Mouse (Mus musculus) midbrain, embryonic 12.5 days (tissue): ENCODE data around the gene Sgms1. TPM values are rescaled to one million over a fixed set of nuclear protein-coding genes. Genes with fewer than 3 reads are reported as not detected.

Experiments
- ATAC-seq: fragments of 200-750 bp; cut with Nextera tagmentation; 2 replicates; pipeline ENCODE4 v1.8.0; 2017; ENCODE audit warnings: low read depth, moderate TSS enrichment, moderate library complexity; ENCODE audit not compliant: low FRiP score
- H3K27ac ChIP-seq: fragments of 300-500 bp; sonication (generic); replicated peaks from 2 replicates; pipeline ENCODE4 v1.5.1; 2016; ENCODE audit warnings: mild to moderate bottlenecking
- H3K27me3 ChIP-seq: fragments of 300-500 bp; sonication (generic); 2 replicates; pipeline ENCODE4 v1.6.1; 2016; ENCODE audit warnings: mild to moderate bottlenecking
- H3K36me3 ChIP-seq: fragments of 300-500 bp; sonication (generic); 2 replicates; pipeline ENCODE4 v1.6.1; 2016
- H3K4me1 ChIP-seq: fragments of 300-500 bp; sonication (generic); 2 replicates; pipeline ENCODE4 v1.6.1; 2016
- H3K4me2 ChIP-seq: fragments of 300-500 bp; sonication (generic); replicated peaks from 2 replicates; pipeline ENCODE4 v1.6.1; 2016; ENCODE audit warnings: mild to moderate bottlenecking, moderate library complexity
- H3K4me3 ChIP-seq: fragments of 300-500 bp; sonication (generic); 2 replicates; pipeline ENCODE4 v1.5.1; 2016; ENCODE audit warnings: mild to moderate bottlenecking
- H3K9ac ChIP-seq: fragments of 300-500 bp; sonication (generic); replicated peaks from 2 replicates; pipeline ENCODE4 v1.6.1; 2016; ENCODE audit warnings: mild to moderate bottlenecking, moderate library complexity
- H3K9me3 ChIP-seq: fragments of 300-500 bp; sonication (generic); 2 replicates; pipeline ENCODE4 v1.6.1; 2016; ENCODE audit warnings: mild to moderate bottlenecking
- WGBS: fragments of 180-500 bp; shearing (Covaris S2); methylation state at CpG from one replicate; pipeline ENCODE4 v1.1.7; 2016; 5-methylcytosine and 5-hydroxymethylcytosine counted together
- polyA plus RNA-seq: library from polyadenylated mRNA; unstranded; fragments of >200 nt; fragmentation: Nextera tagmentation; extraction: Ambion mirVana; gene quantifications from 2 replicates; pipeline ENCODE4 v1.2.1, GENCODE M21; 2016

Sgms1 gene
- polyA plus RNA-seq, 1 experiment from 2014 or later, result 15.1 TPM

GRCm38 (mm10) chr19:32202131-32203114, 187.1 kb downstream of the Sgms1 start:
- Histone ChIP-seq H3K4me3 (no peak overlapping the region), H3K9me3 (no peaks in the 10 kb centered on the region), H3K27me3 (no peaks in the 10 kb centered on the region), H3K9ac (no peak overlapping the region), H3K36me3 (no peaks in the 10 kb centered on the region), H3K4me2 (no peak overlapping the region), H3K27ac (no peak overlapping the region), H3K4me1 (no peaks in the 10 kb centered on the region)
- WGBS, result 85% methylated on average over 12 of the region's 12 CpGs
- no peak for ATAC-seq

DNA sequence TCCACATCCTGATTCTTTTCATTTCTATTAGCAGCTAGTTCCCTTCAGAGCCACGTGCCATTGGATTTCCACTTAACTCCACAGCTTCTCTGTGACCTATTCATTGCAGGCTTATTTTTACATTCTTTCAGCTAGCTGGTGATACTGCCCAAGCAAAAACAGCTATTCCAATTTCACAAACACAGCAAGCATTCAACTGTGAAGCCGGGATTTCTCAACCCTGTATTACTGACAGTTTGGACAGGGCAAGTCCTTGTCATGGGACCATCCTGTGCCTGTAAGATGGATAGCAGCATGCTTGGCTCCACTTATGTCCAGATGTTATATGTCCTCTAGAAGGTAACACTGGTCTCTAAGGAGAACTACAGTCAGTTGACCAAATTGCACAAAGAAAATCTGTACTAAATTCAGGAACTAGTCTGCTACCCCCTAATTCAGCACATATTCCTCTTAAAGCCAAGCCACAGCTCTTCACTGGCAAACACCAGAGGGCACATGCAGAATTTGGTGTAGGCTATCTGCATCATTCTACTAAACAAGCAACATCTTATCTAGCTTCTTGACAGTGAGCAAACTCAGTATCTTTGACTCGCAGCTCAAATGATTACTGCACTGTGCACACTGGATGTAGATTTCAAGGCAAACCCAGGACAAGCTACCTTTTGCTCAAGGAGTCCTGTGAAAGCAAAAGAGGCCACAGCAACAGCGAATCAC, 189.5 kb downstream of the Sgms1 start:
- Histone ChIP-seq H3K9ac (no peak overlapping the region), H3K36me3 (no peaks in the 10 kb centered on the region), H3K4me3 (no peak overlapping the region), H3K27ac (no peak overlapping the region), H3K27me3 (no peaks in the 10 kb centered on the region), H3K4me2 (no peak overlapping the region), H3K4me1 (no peaks in the 10 kb centered on the region), H3K9me3 (no peaks in the 10 kb centered on the region)
- 91% methylated on average over 4 of the region's 4 CpGs for WGBS
- ATAC-seq, result no peak

- no peaks in the 10 kb centered on the region for H3K9me3 ChIP-seq
Measured at GRCm38 (mm10) chr19:32199133-32199532, 190.4 kb downstream of the Sgms1 start.

DNA sequence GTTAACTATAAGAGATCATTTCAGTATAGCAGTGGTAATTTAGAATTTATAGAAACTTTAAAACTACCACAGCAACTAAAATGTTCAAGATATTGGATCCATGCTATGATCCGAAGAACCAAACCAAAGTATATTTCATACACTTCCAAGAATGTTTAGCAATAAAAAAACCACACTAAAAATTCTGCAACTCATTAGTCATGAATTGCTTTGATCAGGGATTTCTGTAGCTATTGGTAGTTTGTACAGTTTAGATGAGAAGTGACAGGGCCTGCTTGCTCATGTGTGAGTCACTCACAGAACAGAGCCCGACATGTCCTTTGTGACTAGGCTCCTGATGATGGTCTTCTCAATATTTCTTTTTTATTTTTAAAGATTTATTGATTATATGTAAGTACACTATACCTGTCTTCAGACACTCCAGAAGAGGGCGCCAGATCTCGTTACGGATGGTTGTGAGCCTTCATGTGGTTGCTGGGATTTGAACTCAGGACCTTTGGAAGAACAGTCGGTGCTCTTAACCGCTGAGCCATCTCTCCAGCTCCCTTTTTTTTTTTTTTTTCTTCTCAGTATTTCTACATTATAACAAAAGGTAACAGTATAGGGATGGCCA, 190.9 kb downstream of the Sgms1 start:
- Histone ChIP-seq H3K36me3 (no peaks in the 10 kb centered on the region), H3K27me3 (no peaks in the 10 kb centered on the region), H3K4me2 (no peak overlapping the region), H3K4me1 (no peaks in the 10 kb centered on the region), H3K9ac (no peak overlapping the region), H3K27ac (no peak overlapping the region), H3K4me3 (no peak overlapping the region), H3K9me3 (no peaks in the 10 kb centered on the region)
- ATAC-seq, result no peak
- 93% methylated on average over 7 of the region's 7 CpGs for WGBS

More at GRCm38 (mm10) chr19:32199133-32199532, 190.4 kb downstream of the Sgms1 start:
- no peaks in the 10 kb centered on the region for H3K27me3 ChIP-seq
- no peaks in the 10 kb centered on the region for H3K36me3 ChIP-seq
- no peaks in the 10 kb centered on the region for H3K4me1 ChIP-seq
- no peak overlapping the region for H3K27ac ChIP-seq
- no peak overlapping the region for H3K4me2 ChIP-seq
- ATAC-seq, result no peak
- no peak overlapping the region for H3K9ac ChIP-seq
- WGBS, result 91% methylated on average over 5 of the region's 5 CpGs
- no peak overlapping the region for H3K4me3 ChIP-seq

DNA sequence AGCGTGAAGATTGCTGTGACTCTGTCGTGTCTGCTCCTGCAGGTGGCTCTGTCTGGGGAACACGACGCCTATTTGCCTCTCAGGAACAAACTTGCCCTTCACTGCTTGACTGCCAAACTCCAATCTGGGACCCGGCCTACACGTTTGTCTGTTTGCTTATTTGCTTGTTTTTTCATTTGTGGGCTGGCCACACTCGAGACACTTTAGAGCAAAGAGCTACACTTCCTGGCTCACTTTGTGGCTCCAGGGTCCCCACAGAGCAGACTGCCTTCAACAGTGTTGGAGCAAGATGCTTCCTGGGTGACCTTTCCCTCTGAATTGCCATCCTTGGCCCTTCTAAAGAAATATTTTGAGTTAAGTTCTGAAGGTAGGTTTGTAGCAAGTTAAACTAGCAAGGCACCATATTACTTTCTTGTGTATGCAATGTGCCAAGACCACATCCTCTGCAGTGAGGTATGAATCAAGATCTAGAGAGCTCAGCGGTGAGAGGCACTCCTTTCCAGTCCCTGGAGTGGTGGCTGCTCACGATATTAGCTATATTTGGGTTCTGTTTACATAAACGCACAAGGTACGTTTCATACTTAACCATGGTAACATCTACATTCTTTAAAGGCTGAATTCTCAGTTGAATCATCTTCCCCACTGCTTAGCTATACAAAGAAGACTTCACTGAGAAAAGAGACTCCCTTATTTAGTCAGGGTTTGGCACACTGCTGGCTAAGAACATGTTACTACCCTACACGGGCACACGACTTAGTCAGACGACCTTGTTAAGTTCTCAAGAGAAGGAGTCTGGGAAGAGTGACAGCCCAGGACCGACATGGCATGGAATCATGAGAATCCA, 192.3 kb downstream of the Sgms1 start:
- no peak overlapping the region for H3K4me2 ChIP-seq
- no peaks in the 10 kb centered on the region for H3K36me3 ChIP-seq
- no peaks in the 10 kb centered on the region for H3K4me1 ChIP-seq
- no peaks in the 10 kb centered on the region for H3K9me3 ChIP-seq
- ATAC-seq, result no peak
- H3K27me3 ChIP-seq, result no peaks in the 10 kb centered on the region
- no peak overlapping the region for H3K27ac ChIP-seq
- H3K9ac ChIP-seq, result no peak overlapping the region
- 82% methylated on average over 15 of the region's 15 CpGs for WGBS
- no peak overlapping the region for H3K4me3 ChIP-seq

GRCm38 (mm10) chr19:32196222-32196621, 193.3 kb downstream of the Sgms1 start:
- ATAC-seq, result no peak
- no peak overlapping the region for H3K27ac ChIP-seq
- H3K4me2 ChIP-seq, result no peak overlapping the region
- H3K4me3 ChIP-seq, result no peak overlapping the region
- H3K9ac ChIP-seq, result no peak overlapping the region
- no peaks in the 10 kb centered on the region for H3K4me1 ChIP-seq
- H3K36me3 ChIP-seq, result no peaks in the 10 kb centered on the region
- H3K9me3 ChIP-seq, result no peaks in the 10 kb centered on the region
- H3K27me3 ChIP-seq, result no peaks in the 10 kb centered on the region
- WGBS, result 45% methylated on average over 5 of the region's 5 CpGs

GRCm38 (mm10) chr19:32194863-32195262, 194.7 kb downstream of the Sgms1 start:
- no peak overlapping the region for H3K9ac ChIP-seq
- H3K9me3 ChIP-seq, result no peaks in the 10 kb centered on the region
- no peak for ATAC-seq
- no peaks in the 10 kb centered on the region for H3K27me3 ChIP-seq
- H3K27ac ChIP-seq, result no peak overlapping the region
- H3K4me1 ChIP-seq, result no peaks in the 10 kb centered on the region
- no peaks in the 10 kb centered on the region for H3K36me3 ChIP-seq
- WGBS, result 30% methylated on average over 1 of the region's 1 CpGs
- no peak overlapping the region for H3K4me3 ChIP-seq
- H3K4me2 ChIP-seq, result no peak overlapping the region

- ATAC-seq, result no peak
- 98% methylated on average over 3 of the region's 3 CpGs for WGBS
- Histone ChIP-seq H3K4me2 (no peak overlapping the region), H3K36me3 (no peaks in the 10 kb centered on the region), H3K4me3 (no peak overlapping the region), H3K9me3 (no peaks in the 10 kb centered on the region), H3K4me1 (no peaks in the 10 kb centered on the region), H3K9ac (no peak overlapping the region), H3K27ac (no peak overlapping the region), H3K27me3 (no peaks in the 10 kb centered on the region)
Measured at GRCm38 (mm10) chr19:32194074-32194473, 195.4 kb downstream of the Sgms1 start.

- H3K9me3 ChIP-seq, result no peaks in the 10 kb centered on the region
- no peaks in the 10 kb centered on the region for H3K36me3 ChIP-seq
- 88% methylated on average over 3 of the region's 3 CpGs for WGBS
- no peak overlapping the region for H3K4me3 ChIP-seq
- no peak for ATAC-seq
- H3K9ac ChIP-seq, result no peak overlapping the region
- no peak overlapping the region for H3K4me2 ChIP-seq
- no peak overlapping the region for H3K27ac ChIP-seq
- no peaks in the 10 kb centered on the region for H3K4me1 ChIP-seq
- no peaks in the 10 kb centered on the region for H3K27me3 ChIP-seq
Measured at GRCm38 (mm10) chr19:32191596-32191995, 197.9 kb downstream of the Sgms1 start.

DNA sequence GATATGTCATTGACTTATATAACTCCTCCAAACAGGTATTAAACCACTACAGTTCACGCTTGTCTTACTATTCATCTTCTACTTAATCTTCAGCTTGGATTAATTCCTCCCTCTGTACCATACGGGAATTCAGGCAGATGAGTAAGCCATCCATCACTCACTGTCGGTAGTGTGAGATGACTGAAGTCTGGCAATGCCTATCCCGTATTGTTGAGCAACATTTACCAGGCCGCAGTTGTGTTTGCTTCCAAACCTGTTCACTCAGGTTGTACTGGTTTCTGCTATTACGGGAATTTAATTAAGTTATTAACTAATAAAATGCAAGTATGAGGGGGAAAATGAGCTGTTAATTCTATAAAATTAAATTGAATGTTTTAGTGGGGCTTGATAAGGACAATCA, 199.6 kb downstream of the Sgms1 start:
- H3K36me3 ChIP-seq, result no peaks in the 10 kb centered on the region
- ATAC-seq, result no peak

GRCm38 (mm10) chr19:32189036-32189436, 200.5 kb downstream of the Sgms1 start:
- Histone ChIP-seq H3K9me3 (no peaks in the 10 kb centered on the region), H3K4me1 (no peaks in the 10 kb centered on the region), H3K4me3 (no peak overlapping the region), H3K27ac (no peak overlapping the region), H3K4me2 (no peak overlapping the region), H3K9ac (no peak overlapping the region), H3K27me3 (no peaks in the 10 kb centered on the region), H3K36me3 (no peaks in the 10 kb centered on the region)
- WGBS, result 67% methylated on average over 5 of the region's 5 CpGs
- ATAC-seq, result no peak

More for the DNA sequence above, 199.6 kb downstream of the Sgms1 start:
- no peak overlapping the region for H3K4me3 ChIP-seq
- H3K9ac ChIP-seq, result no peak overlapping the region
- no peaks in the 10 kb centered on the region for H3K4me1 ChIP-seq
- 91% methylated on average over 6 of the region's 6 CpGs for WGBS
- no peak overlapping the region for H3K4me2 ChIP-seq
- H3K27ac ChIP-seq, result no peak overlapping the region
- H3K9me3 ChIP-seq, result no peaks in the 10 kb centered on the region
- no peaks in the 10 kb centered on the region for H3K27me3 ChIP-seq
